Mouse (Mus musculus): ENCODE data around the gene Wipf1.

DNA sequence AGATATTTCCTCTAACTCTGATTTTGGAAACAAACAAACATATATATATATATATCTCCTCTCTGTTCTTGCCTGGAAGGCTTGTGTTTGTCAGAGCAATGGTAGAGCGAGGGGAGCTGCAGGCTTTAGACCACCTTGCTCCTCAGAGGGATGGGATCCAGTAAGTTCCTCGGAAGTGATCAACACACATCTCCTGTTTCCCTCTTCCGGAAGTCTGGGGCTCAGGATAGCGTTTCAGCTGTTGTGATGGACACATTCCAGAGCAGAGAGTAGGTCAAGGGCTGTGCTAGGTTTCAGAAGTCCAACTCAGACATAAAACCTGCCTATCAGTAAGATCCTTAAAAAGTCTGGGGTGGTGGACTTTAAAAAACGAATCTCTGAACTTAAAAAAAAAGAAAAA, 49.6 kb upstream of the Wipf1 start:
- no peak for TF ChIP-seq CTCF (IDR thresholded peaks at IDR 0.05; ENCODE audit: borderline replicate concordance, control insufficient read depth, extremely low read depth, insufficient read depth, low read length, poor library complexity)
- no peak for TF ChIP-seq POLR2A (IDR thresholded peaks at IDR 0.05; ENCODE audit: control insufficient read depth, extremely low read depth, insufficient read depth, low read length, poor library complexity)
